Mouse (Mus musculus) kidney, adult 18-20 months (tissue): ENCODE results near the gene Sos2.
"Not testable (repeated sequence)": the region's sequence is repeated elsewhere in the genome, so short reads cannot be mapped to it uniquely, and the experiment has no call there.

Experiments used
- DNase-seq: peaks from one replicate; pipeline ENCODE4 v3.0.0; 2021

Gene Sos2

GRCm38 (mm10) chr12:69674576-69675537, 6.8 kb downstream of the Sos2 start:
- no peak for DNase-seq

GRCm38 (mm10) chr12:69674176-69674575, 7.5 kb downstream of the Sos2 start:
- DNase-seq, result no peak

- DNase-seq, result no peak
These were observed 14.9 kb downstream of the Sos2 start for GRCm38 (mm10) chr12:69666721-69667120.

- no peak for DNase-seq
These were observed 20.0 kb downstream of the Sos2 start for GRCm38 (mm10) chr12:69661658-69662057.

GRCm38 (mm10) chr12:69653973-69654372, 27.7 kb downstream of the Sos2 start:
- not testable (repeated sequence) for DNase-seq

GRCm38 (mm10) chr12:69649511-69649910, 32.1 kb downstream of the Sos2 start:
- no peak for DNase-seq

GRCm38 (mm10) chr12:69645821-69646616, 35.6 kb downstream of the Sos2 start:
- DNase-seq, result no peak

GRCm38 (mm10) chr12:69644877-69645276, 36.8 kb downstream of the Sos2 start:
- no peak for DNase-seq

GRCm38 (mm10) chr12:69642877-69643276, 38.8 kb downstream of the Sos2 start:
- no peak for DNase-seq

- DNase-seq, result no peak
These were observed 46.9 kb downstream of the Sos2 start for GRCm38 (mm10) chr12:69634761-69635160.

GRCm38 (mm10) chr12:69618590-69618989, 63.1 kb downstream of the Sos2 start:
- not testable (repeated sequence) for DNase-seq

- no peak for DNase-seq
These were observed 77.3 kb downstream of the Sos2 start for GRCm38 (mm10) chr12:69604367-69604766.

GRCm38 (mm10) chr12:69597446-69597845, 84.2 kb downstream of the Sos2 start:
- DNase-seq, result no peak

GRCm38 (mm10) chr12:69593130-69593529, 88.5 kb downstream of the Sos2 start:
- no peak for DNase-seq

- DNase-seq, result no peak
These were observed 98.4 kb downstream of the Sos2 start for GRCm38 (mm10) chr12:69583270-69583629.

- DNase-seq, result peak; percentile 86
These were observed 98.9 kb downstream of the Sos2 start, which contains the start of gene Vcpkmt for GRCm38 (mm10) chr12:69582613-69583269. Gene Vcpkmt (minus strand): TSS chr12:69583028.

GRCm38 (mm10) chr12:69582216-69582612, 99.4 kb downstream of the Sos2 start:
- no peak for DNase-seq

- DNase-seq, result no peak
These were observed 102.0 kb downstream of the Sos2 start for GRCm38 (mm10) chr12:69579623-69580022.

GRCm38 (mm10) chr12:69576120-69576627, 105.5 kb downstream of the Sos2 start:
- peak; percentile 17 for DNase-seq

GRCm38 (mm10) chr12:69573916-69574881, 107.5 kb downstream of the Sos2 start:
- peak; percentile 80 for DNase-seq

- DNase-seq, result no peak
These were observed 108.4 kb downstream of the Sos2 start for GRCm38 (mm10) chr12:69573271-69573670.

- no peak for DNase-seq
These were observed 111.7 kb downstream of the Sos2 start for GRCm38 (mm10) chr12:69569926-69570325.
